Mouse (Mus musculus) testis, adult 2 months (tissue): ENCODE results near the gene Fam213b.
A peak's percentile ranks its signal among the peaks of the same experiment; 100 is the strongest.

Experiments used
- CTCF ChIP-seq: fragments of 200-500 bp; IDR thresholded peaks from 2 replicates; pipeline ENCODE4 v1.5.1; 2012; ENCODE audit warnings: low read depth, mild to moderate bottlenecking, inconsistent platforms, low read length, moderate library complexity; ENCODE audit not compliant: control insufficient read depth, insufficient read depth, insufficient replicate concordance
- POLR2A ChIP-seq: fragments of 200-500 bp; IDR thresholded peaks from 2 replicates; pipeline ENCODE4 v1.6.1; 2012; ENCODE audit warnings: low read depth, mild to moderate bottlenecking, inconsistent platforms, low read length, moderate library complexity; ENCODE audit not compliant: control insufficient read depth

DNA sequence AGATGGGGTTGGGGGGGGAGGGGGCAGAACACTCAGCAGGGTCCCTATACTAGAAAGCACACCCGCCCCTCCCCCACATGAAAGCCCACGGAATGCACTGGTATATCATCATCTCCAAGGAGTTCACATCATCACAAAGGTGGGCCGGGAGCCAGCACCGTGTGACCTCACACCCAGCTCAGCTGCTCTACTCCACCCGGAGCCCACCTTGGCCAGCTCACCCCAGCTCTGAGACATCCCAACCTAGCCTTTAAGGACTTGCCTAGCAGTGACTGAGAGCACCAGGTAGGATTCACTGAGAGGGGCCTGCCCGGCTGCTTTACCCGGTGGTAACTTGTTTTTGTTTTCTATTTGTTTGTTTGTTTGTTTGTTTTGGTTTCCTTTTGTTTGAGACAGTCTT, 29.5 kb downstream of the Fam213b start, which contains the start of gene Mmel1:
- TF ChIP-seq POLR2A = peak; percentile 67; the same call in 1 of the 2 replicates
- no peak for TF ChIP-seq CTCF
